Mouse (Mus musculus): ENCODE measurements around the gene Coq10b.
"Not testable (repeated sequence)": the region's sequence is repeated elsewhere in the genome, so short reads cannot be mapped to it uniquely, and the experiment has no call there.

The Coq10b gene

DNA sequence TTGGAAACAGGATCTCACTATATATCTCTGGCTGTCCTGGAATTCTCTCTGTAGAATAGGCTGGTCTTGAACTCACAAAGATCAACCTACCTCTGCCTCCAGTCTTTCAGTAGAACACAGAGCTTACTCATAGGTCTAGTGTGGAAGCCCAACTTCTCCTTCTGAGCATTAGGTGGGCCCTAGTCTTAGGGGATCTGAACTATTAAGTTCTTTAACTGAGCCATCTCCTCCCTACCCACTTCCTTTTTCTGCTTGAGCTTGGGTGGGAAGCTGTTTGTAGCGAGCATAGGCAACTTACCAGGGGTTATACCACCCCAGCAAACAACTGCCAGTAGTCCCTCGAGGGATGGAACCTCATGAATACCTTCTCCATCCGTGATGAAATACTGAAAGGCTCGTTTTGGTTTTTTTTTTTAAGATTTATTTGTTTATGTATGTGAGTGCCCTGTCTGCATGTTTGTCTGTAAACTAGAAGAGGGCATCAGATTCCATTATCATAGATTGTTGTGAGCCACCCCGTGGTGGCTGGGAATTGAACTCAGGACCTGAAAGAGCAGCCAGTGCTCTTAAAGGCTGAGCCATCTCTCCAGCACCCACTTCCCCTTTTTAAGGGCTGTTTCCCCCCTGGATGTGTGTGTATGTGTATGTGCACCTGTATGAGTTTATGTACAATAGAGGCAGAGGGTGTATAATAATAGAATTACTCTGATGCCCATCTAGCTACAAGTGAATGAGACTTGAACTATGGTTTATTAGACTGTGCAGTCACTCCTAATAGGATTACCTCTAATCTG, 2.9 kb downstream of the Coq10b start:
- DNase-seq (ENCODE audit: extremely low spot score), result no peak

DNA sequence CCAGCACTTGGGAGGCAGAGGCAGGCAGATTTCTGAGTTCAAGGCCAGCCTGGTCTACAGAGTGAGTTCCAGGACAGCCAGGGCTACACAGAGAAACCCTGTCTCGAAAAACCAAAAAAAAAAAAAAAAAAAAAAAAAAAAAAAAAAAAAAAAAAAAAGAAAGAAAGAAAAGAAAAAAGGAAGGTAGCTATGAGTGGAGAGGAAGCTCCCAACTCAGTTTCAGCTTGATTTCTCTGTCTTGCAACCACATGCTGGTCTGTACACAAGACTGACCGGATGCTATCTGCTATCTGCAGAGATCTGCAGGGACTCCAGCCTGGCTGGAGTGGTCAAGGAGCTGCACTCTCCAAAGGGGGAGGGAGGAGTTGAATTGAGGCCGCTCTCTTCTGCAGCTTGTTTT, 5.8 kb downstream of the Coq10b start:
- not testable (repeated sequence) for DNase-seq (ENCODE audit: extremely low spot score)

- DNase-seq (ENCODE audit: extremely low spot score), result no peak
These were observed 8.5 kb downstream of the Coq10b start for GRCm38 (mm10) chr1:55061099-55061498.

DNA sequence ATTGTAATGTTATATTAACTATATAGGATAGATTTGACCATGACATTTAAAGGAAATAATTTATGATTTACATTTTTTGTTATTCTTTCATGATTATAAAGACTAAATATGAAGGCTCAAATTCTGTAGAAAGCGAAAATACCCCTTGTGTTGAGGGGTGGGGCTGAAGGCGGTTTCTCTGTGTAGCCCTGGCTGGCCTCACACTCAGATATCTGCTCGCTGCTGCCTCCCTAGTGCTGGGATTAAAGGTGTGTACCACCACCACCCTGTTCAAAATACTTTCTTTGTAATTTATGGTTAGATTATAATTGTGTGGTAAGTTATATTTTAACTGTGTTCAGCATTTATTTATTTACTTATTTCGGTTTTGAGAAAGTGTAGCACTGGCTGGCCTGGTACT, 9.2 kb downstream of the Coq10b start:
- no peak for DNase-seq (ENCODE audit: extremely low spot score)

GRCm38 (mm10) chr1:55072328-55072727, 19.8 kb downstream of the Coq10b start:
- DNase-seq (ENCODE audit: extremely low spot score), result not testable (repeated sequence)

DNA sequence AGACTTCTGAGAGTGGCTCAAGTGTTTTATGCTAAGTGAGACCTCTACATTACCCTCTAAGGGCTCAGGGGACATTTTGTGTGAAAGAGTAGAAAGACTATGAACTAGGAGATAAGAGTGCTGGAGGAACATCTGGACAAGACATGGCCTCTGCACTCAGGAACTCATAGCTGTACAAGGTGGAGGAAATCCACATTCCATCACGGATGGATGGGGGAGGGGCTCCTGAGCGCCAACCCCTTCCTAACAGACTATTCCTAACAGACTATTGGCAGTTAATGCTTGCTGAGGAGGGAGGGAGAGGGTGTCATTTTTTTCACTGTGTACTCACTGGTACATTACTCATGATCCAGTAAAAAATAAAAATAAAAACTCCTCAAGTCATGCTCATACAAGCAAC, 22.2 kb downstream of the Coq10b start:
- no peak for DNase-seq (ENCODE audit: extremely low spot score)

GRCm38 (mm10) chr1:55075652-55076394, 23.3 kb downstream of the Coq10b start:
- DNase-seq (ENCODE audit: extremely low spot score), result no peak

- DNase-seq (ENCODE audit: extremely low spot score), result no peak
These were observed 23.8 kb downstream of the Coq10b start for GRCm38 (mm10) chr1:55076395-55076743.

DNA sequence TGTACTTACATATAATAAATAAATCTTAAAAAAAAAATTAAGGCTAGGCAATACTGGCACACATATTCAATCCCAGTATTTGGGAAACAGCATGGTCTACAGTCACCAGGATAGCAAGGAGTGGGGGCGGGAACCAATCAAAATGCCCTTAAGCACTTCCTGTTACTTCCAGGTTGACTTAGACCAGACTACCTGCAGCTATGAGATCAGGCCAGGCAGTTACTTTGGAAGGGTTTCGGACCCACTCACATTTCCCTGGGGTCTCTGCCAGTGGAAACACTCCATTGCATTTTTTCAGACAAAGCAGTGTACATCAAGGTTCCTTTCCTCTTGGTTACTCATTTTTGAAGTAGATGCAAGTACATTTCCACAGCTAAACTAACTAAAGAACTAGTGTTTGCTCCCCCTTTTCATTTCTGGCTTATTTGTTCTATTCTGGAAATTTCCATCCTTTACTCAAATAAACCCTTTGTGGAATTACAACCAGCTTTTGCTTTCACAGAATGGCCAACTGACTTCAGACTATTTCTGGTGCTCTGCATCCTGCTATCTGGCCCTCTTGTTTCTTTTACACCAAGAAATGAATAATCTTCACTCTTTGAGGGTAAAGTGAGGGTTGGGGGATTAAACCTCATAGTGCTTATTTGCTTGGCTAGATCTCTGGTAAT, 24.4 kb downstream of the Coq10b start:
- no peak for DNase-seq (ENCODE audit: extremely low spot score)

DNA sequence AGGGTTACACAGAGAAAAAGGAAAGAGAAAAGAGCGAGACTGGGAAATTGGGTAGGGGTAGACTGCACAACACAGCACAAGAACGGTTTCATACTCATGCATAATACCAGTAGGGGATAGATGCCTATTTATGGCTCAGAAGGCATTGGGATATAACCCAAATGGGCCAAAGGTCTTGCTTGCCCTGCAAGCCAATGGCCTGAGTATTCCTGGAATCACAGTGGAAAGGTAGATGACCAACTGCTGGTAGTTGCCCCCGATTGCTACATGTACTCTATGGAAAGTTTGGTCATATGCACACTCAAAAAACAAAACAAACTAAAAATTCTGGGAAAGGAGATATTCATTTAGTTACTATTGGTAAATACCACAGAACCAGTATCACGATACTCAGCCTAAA, 27.1 kb downstream of the Coq10b start:
- no peak for DNase-seq (ENCODE audit: extremely low spot score)

- DNase-seq (ENCODE audit: extremely low spot score), result no peak
These were observed 29.5 kb downstream of the Coq10b start for GRCm38 (mm10) chr1:55082106-55082505.

- DNase-seq (ENCODE audit: extremely low spot score), result no peak
These were observed 33.3 kb downstream of the Coq10b start for GRCm38 (mm10) chr1:55085781-55086366.

DNA sequence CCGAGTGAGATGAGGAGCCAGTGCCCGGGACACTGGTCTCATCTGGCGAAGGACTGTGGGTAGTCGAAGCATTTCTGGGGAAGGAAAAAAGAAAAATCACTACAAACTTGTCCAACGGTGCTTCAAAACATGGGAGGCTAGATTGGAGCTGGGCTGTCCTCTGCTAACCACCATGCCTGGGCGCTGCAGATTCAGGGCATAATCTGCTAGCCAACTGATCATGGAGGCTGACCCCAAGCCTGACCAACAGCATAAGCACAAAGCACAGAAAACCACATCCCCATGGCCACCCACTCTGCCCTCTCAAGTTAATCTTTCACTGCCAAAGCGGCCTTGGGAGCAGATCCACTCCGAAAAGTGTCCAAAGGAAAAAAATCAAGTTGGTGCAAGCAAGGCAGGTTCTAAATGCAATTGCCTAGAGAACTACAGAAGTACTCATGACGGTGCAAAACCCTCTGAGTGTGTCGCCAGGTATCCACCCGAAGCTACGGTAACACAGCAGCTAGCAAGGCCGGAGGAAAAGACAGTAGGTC, 34.4 kb downstream of the Coq10b start:
- peak; percentile 40 for DNase-seq (ENCODE audit: extremely low spot score)

DNA sequence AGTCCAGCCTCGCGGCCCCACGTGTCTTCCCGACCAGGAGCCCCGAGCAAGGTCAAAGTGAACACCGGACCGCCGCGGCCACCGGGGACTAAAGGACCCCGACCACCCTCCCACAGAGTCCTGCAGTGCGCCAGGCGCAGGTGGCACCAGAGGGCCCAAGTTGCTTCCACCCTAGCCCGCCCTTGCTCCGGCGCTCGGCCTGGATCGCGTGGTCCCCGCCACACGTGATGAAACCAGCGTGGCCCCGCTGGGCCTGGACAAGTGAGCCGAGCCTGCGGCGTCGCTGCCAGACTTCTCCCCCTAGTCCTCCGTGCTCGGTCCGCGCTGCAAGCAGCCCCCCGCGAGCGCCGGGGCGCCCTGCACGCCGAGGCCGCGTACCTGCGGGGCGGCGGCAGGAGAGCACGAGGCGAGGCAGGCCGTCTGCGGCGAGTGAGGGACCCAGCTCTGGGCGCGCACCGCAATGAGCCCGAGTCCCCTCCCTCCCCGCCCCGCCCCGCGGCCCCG, 34.9 kb downstream of the Coq10b start:
- no peak for DNase-seq (ENCODE audit: extremely low spot score)

- DNase-seq (ENCODE audit: extremely low spot score), result peak; percentile 100
These were observed 35.5 kb downstream of the Coq10b start, which contains the start of the genes Hspe1 and Hspd1 for GRCm38 (mm10) chr1:55087932-55088610. Gene Hspe1 (plus strand): TSS chr1:55088132. Gene Hspd1 (minus strand): TSS chr1:55088243.

- no peak for DNase-seq (ENCODE audit: extremely low spot score)
These were observed 36.3 kb downstream of the Coq10b start for GRCm38 (mm10) chr1:55088611-55089497.

- DNase-seq (ENCODE audit: extremely low spot score), result no peak
These were observed 37.0 kb downstream of the Coq10b start for GRCm38 (mm10) chr1:55089498-55090064.

DNA sequence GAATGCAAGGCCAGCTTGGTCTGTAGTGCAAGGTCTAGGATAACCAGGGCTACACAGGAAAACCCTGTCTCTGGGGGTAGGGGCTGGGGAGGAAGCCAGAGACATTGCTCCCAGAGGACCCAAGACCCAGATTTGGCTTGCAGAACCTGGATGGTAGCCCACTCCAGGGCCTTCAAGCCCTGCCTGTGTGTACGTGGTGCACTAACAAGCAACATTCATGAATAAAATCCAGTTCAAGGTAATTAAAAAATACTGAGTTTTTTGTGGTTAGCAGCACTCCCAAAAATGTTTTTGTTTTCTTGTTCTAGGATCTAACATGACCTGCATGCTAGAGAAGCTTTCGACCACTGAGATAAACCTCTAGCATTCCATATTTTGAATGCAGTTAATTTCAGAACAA, 39.5 kb downstream of the Coq10b start:
- DNase-seq (ENCODE audit: extremely low spot score), result no peak

- no peak for DNase-seq (ENCODE audit: extremely low spot score)
These were observed 39.9 kb downstream of the Coq10b start for GRCm38 (mm10) chr1:55092469-55092868.
